Mouse (Mus musculus): ENCODE measurements around the gene Me1. TPM values are rescaled to one million over a fixed set of nuclear protein-coding genes. Genes with fewer than 3 reads are reported as not detected.

Gene Me1
- polyA plus RNA-seq, 1 experiment = 5.0 TPM

GRCm38 (mm10) chr9:86680431-86680830 lies 15.3 kb downstream of the Me1 start:
- Histone ChIP-seq H3K4me3 (ENCODE audit: low read depth, low read length) (no peak overlapping the region), H3K4me1 (ENCODE audit: control insufficient read depth, insufficient read depth, insufficient read length, low read length) (0 out of 2 replicates have a peak, but pooled peaks cover 2% of the 10 kb centered on the region), H3K27me3 (ENCODE audit: control insufficient read depth, insufficient read depth, low read length) (no peaks in the 10 kb centered on the region), H3K36me3 (ENCODE audit: control insufficient read depth, insufficient read depth, low read length) (0 out of 2 replicates have a peak, but pooled peaks cover 1% of the 10 kb centered on the region), H3K27ac (ENCODE audit: insufficient read depth, low read depth, low read length) (no peak overlapping the region)
- 85% methylated on average over 6 of the region's 6 CpGs for WGBS
- TF ChIP-seq POLR2A (IDR thresholded peaks at IDR 0.05; ENCODE audit: low read depth, low read length) = no peak
- no peak for TF ChIP-seq CTCF (IDR thresholded peaks at IDR 0.05; ENCODE audit: extremely low read depth, insufficient read length, insufficient replicate concordance, low read depth, low read length)

DNA sequence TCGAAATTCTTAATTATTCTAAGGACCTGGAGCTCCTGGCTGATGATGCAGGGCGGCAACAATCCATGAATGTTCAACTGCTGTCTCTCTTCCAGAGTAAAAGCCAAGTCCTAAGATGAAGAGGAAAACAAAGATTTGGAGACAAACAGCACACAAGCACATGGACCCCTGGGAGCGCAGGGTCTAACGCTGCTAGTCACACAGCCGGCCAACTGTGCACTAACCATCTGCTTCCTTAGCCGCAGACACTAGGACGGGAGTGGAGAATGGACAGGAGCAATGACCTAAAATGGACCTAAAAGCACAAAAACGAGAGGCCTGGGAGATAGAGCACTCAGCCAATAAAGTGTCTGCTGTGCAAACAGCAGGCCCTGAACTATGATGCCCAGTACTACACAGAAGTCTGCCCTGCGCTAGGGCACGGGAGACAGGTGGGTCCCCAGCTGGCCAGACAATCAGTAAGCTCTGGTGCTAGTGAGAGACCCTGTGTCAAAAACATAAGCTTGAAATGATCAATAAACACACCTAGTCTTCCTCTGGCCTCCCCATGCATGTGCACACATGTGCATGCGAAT lies 15.8 kb downstream of the Me1 start:
- WGBS = 89% methylated on average over 11 of the region's 11 CpGs
- TF ChIP-seq POLR2A (IDR thresholded peaks at IDR 0.05; ENCODE audit: low read depth, low read length) = no peak
- TF ChIP-seq CTCF (IDR thresholded peaks at IDR 0.05; ENCODE audit: extremely low read depth, insufficient read length, insufficient replicate concordance, low read depth, low read length) = no peak
- H3K4me1 ChIP-seq (ENCODE audit: control insufficient read depth, insufficient read depth, insufficient read length, low read length) = 0 out of 2 replicates have a peak, but pooled peaks cover 2% of the 10 kb centered on the region
- no peak overlapping the region for H3K27ac ChIP-seq (ENCODE audit: insufficient read depth, low read depth, low read length)
- H3K36me3 ChIP-seq (ENCODE audit: control insufficient read depth, insufficient read depth, low read length) = 0 out of 2 replicates have a peak, but pooled peaks cover 1% of the 10 kb centered on the region
- no peak overlapping the region for H3K4me3 ChIP-seq (ENCODE audit: low read depth, low read length)
- no peaks in the 10 kb centered on the region for H3K27me3 ChIP-seq (ENCODE audit: control insufficient read depth, insufficient read depth, low read length)

DNA sequence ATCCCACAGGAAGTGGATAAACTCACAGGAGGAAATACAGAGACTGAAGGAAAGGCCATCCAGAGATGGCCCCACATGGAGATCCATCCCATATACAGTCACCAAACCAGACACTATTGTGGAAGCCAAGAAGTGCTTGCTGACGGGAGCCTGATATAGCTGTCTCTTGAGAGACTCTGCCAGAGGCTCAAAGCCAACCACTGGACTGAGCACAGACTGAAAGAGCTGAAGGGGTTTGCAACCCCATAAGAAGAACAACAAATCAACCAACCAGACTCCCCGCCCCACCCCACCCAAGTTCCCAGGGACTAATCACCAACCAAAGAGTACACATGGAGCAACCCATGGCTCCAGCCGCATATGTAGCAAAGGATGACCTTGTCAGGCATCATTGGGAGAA lies 19.5 kb downstream of the Me1 start:
- Histone ChIP-seq H3K36me3 (ENCODE audit: control insufficient read depth, insufficient read depth, low read length) (0 out of 2 replicates have a peak, but pooled peaks cover 1% of the 10 kb centered on the region), H3K4me3 (ENCODE audit: low read depth, low read length) (no peak overlapping the region), H3K27me3 (ENCODE audit: control insufficient read depth, insufficient read depth, low read length) (no peaks in the 10 kb centered on the region), H3K4me1 (ENCODE audit: control insufficient read depth, insufficient read depth, insufficient read length, low read length) (0 out of 2 replicates have a peak, but pooled peaks cover 2% of the 10 kb centered on the region), H3K27ac (ENCODE audit: insufficient read depth, low read depth, low read length) (no peak overlapping the region)
- 88% methylated on average over 3 of the region's 3 CpGs for WGBS
- TF ChIP-seq CTCF (IDR thresholded peaks at IDR 0.05; ENCODE audit: extremely low read depth, insufficient read length, insufficient replicate concordance, low read depth, low read length) (no peak), POLR2A (IDR thresholded peaks at IDR 0.05; ENCODE audit: low read depth, low read length) (no peak)

- no peak for TF ChIP-seq POLR2A (IDR thresholded peaks at IDR 0.05; ENCODE audit: low read depth, low read length)
- H3K4me3 ChIP-seq (ENCODE audit: low read depth, low read length) = no peak overlapping the region
- H3K36me3 ChIP-seq (ENCODE audit: control insufficient read depth, insufficient read depth, low read length) = 0 out of 2 replicates have a peak, but pooled peaks cover 1% of the 10 kb centered on the region
- H3K27me3 ChIP-seq (ENCODE audit: control insufficient read depth, insufficient read depth, low read length) = no peaks in the 10 kb centered on the region
- H3K27ac ChIP-seq (ENCODE audit: insufficient read depth, low read depth, low read length) = no peak overlapping the region
- whole genome bisulfite sequencing = 68% methylated on average over 2 of the region's 2 CpGs
- H3K4me1 ChIP-seq (ENCODE audit: control insufficient read depth, insufficient read depth, insufficient read length, low read length) = 0 out of 2 replicates have a peak, but pooled peaks cover 2% of the 10 kb centered on the region
These were observed 20.3 kb downstream of the Me1 start for GRCm38 (mm10) chr9:86675426-86675825.

- Histone ChIP-seq H3K36me3 (ENCODE audit: control insufficient read depth, insufficient read depth, low read length) (0 out of 2 replicates have a peak, but pooled peaks cover 1% of the 10 kb centered on the region), H3K4me3 (ENCODE audit: low read depth, low read length) (no peak overlapping the region), H3K27ac (ENCODE audit: insufficient read depth, low read depth, low read length) (no peak overlapping the region), H3K4me1 (ENCODE audit: control insufficient read depth, insufficient read depth, insufficient read length, low read length) (0 out of 2 replicates have a peak, but pooled peaks cover 2% of the 10 kb centered on the region), H3K27me3 (ENCODE audit: control insufficient read depth, insufficient read depth, low read length) (no peaks in the 10 kb centered on the region)
- TF ChIP-seq POLR2A (IDR thresholded peaks at IDR 0.05; ENCODE audit: low read depth, low read length) (no peak), CTCF (IDR thresholded peaks at IDR 0.05; ENCODE audit: extremely low read depth, insufficient read length, insufficient replicate concordance, low read depth, low read length) (no peak)
- WGBS = 78% methylated on average over 5 of the region's 5 CpGs
These were observed 22.8 kb downstream of the Me1 start for GRCm38 (mm10) chr9:86672907-86673472.

DNA sequence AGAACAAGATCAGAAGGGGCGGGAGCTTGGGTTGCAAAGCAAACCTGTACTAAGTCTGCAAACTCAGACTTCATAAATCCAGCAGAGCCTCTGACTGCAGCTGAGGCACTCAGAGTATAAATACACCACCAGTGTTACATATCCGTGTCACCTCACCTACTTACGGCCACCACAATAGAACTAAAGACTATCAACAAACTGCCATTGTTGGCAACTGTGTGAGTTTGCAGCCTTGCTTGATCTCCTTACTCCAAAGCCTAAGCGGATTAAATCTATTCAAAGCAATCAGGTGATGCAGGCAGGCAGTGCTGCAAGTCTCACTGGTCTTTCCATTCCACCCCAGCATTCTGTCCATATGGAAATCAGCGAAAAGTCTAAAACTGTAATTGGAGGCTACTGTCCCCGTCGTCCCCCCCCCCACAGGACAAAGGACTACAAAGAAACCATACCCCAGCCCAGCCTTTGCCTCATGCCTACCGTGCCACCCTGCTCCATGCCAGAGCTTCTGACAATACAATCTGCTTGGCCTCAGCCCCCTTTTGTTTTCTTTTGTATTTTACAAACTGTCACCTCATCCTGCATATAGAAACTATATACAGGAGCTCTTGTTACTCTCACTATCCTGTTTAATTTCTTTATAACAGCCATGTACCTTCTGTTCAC lies 27.0 kb downstream of the Me1 start:
- Histone ChIP-seq H3K36me3 (ENCODE audit: control insufficient read depth, insufficient read depth, low read length) (no peaks in the 10 kb centered on the region), H3K4me1 (ENCODE audit: control insufficient read depth, insufficient read depth, insufficient read length, low read length) (no peaks in the 10 kb centered on the region), H3K4me3 (ENCODE audit: low read depth, low read length) (no peak overlapping the region), H3K27me3 (ENCODE audit: control insufficient read depth, insufficient read depth, low read length) (no peaks in the 10 kb centered on the region), H3K27ac (ENCODE audit: insufficient read depth, low read depth, low read length) (no peak overlapping the region)
- no peak for TF ChIP-seq POLR2A (IDR thresholded peaks at IDR 0.05; ENCODE audit: low read depth, low read length)
- TF ChIP-seq CTCF (IDR thresholded peaks at IDR 0.05; ENCODE audit: extremely low read depth, insufficient read length, insufficient replicate concordance, low read depth, low read length) = no peak
- WGBS = 75% methylated on average over 8 of the region's 8 CpGs

- H3K27ac ChIP-seq (ENCODE audit: insufficient read depth, low read depth, low read length) = no peak overlapping the region
- no peaks in the 10 kb centered on the region for H3K36me3 ChIP-seq (ENCODE audit: control insufficient read depth, insufficient read depth, low read length)
- no peaks in the 10 kb centered on the region for H3K4me1 ChIP-seq (ENCODE audit: control insufficient read depth, insufficient read depth, insufficient read length, low read length)
- no peak overlapping the region for H3K4me3 ChIP-seq (ENCODE audit: low read depth, low read length)
- H3K27me3 ChIP-seq (ENCODE audit: control insufficient read depth, insufficient read depth, low read length) = no peaks in the 10 kb centered on the region
- TF ChIP-seq POLR2A (IDR thresholded peaks at IDR 0.05; ENCODE audit: low read depth, low read length) = no peak
- no peak for TF ChIP-seq CTCF (IDR thresholded peaks at IDR 0.05; ENCODE audit: extremely low read depth, insufficient read length, insufficient replicate concordance, low read depth, low read length)
- WGBS = 81% methylated on average over 7 of the region's 7 CpGs
These were observed 28.5 kb downstream of the Me1 start for GRCm38 (mm10) chr9:86667138-86667750.

Measured in small intestine, adult 2 months (tissue).